Mouse (Mus musculus) right cerebral cortex, postnatal 25 days (tissue): Measurements from ENCODE around the gene Dtwd1.
"Not testable (repeated sequence)": the region's sequence is repeated elsewhere in the genome, so short reads cannot be mapped to it uniquely, and the experiment has no call there.

Source experiments
- DNase-seq: peaks from one replicate; pipeline ENCODE4 v3.0.0; 2022

The Dtwd1 gene

GRCm38 (mm10) chr2:126151855-126152571, at the start of gene Dtwd1, which contains the start of gene Fam227b:
Gene Dtwd1 (plus strand): TSS chr2:126152141.
Gene Fam227b (minus strand): TSS chr2:126152004.
- DNase-seq = peak; percentile 98

- DNase-seq = no peak
Observed at GRCm38 (mm10) chr2:126147723-126148122, 4.2 kb upstream of the Dtwd1 start.

- no peak for DNase-seq
Observed at GRCm38 (mm10) chr2:126165277-126166018, 13.5 kb downstream of the Dtwd1 start.

GRCm38 (mm10) chr2:126166335-126166734, 14.4 kb downstream of the Dtwd1 start:
- DNase-seq = no peak

GRCm38 (mm10) chr2:126166848-126167617, 15.1 kb downstream of the Dtwd1 start:
- no peak for DNase-seq

- no peak for DNase-seq
Observed at GRCm38 (mm10) chr2:126171427-126171826, 19.5 kb downstream of the Dtwd1 start.

- no peak for DNase-seq
Observed at GRCm38 (mm10) chr2:126191306-126191705, 39.4 kb downstream of the Dtwd1 start.

- DNase-seq = no peak
Observed at GRCm38 (mm10) chr2:126192129-126192528, 40.2 kb downstream of the Dtwd1 start.

GRCm38 (mm10) chr2:126195631-126196356, 43.9 kb downstream of the Dtwd1 start:
- DNase-seq = no peak

- DNase-seq = no peak
Observed at GRCm38 (mm10) chr2:126198971-126199370, 47.0 kb downstream of the Dtwd1 start.

GRCm38 (mm10) chr2:126211011-126211680, 59.2 kb downstream of the Dtwd1 start:
- no peak for DNase-seq

GRCm38 (mm10) chr2:126214800-126215199, 62.9 kb downstream of the Dtwd1 start, which contains the start of gene Gm17555:
Gene Gm17555 (plus strand): TSS chr2:126215100.
- not testable (repeated sequence) for DNase-seq
